Mouse (Mus musculus) neural tube, embryonic 11.5 days (tissue): ENCODE measurements around the gene Mpp6. TPM values are rescaled to one million over a fixed set of nuclear protein-coding genes. Genes with fewer than 3 reads are reported as not detected.

ENCODE experiments used
- ATAC-seq: fragments of 200-750 bp; cut with Nextera tagmentation; 2 replicates; pipeline ENCODE4 v1.8.0; 2017; ENCODE audit warnings: moderate number of reproducible peaks, mild to moderate bottlenecking, moderate TSS enrichment, moderate library complexity; ENCODE audit not compliant: insufficient read depth, low FRiP score, low TSS enrichment
- DNase-seq: peaks from one replicate; pipeline ENCODE4 v3.0.0-alpha.2; 2015; ENCODE audit warnings: low spot score
- H3K27ac ChIP-seq: fragments of 300-500 bp; sonication (generic); 2 replicates; pipeline ENCODE4 v1.5.1; 2014; ENCODE audit warnings: low read depth, mild to moderate bottlenecking, low read length
- H3K27me3 ChIP-seq: fragments of 300-500 bp; sonication (generic); 2 replicates; pipeline ENCODE4 v1.6.1; 2014; ENCODE audit warnings: mild to moderate bottlenecking, low read length, mixed read lengths; ENCODE audit not compliant: control insufficient read depth, insufficient read depth
- H3K36me3 ChIP-seq: fragments of 300-500 bp; sonication (generic); 2 replicates; pipeline ENCODE4 v1.6.1; 2014; ENCODE audit warnings: mild to moderate bottlenecking, low read length, moderate library complexity, mixed read lengths; ENCODE audit not compliant: control insufficient read depth, insufficient read depth
- H3K4me1 ChIP-seq: fragments of 300-500 bp; sonication (generic); 2 replicates; pipeline ENCODE4 v1.6.1; 2014; ENCODE audit warnings: low read length, mixed read lengths; ENCODE audit not compliant: control insufficient read depth, insufficient read depth
- H3K4me2 ChIP-seq: fragments of 300-500 bp; sonication (generic); 2 replicates; pipeline ENCODE4 v1.6.1; 2014; ENCODE audit warnings: low read depth, mild to moderate bottlenecking, moderate library complexity
- H3K4me3 ChIP-seq: fragments of 300-500 bp; sonication (generic); 2 replicates; pipeline ENCODE4 v1.5.1; 2014; ENCODE audit warnings: low read depth, low read length
- H3K9ac ChIP-seq: fragments of 300-500 bp; sonication (generic); 2 replicates; pipeline ENCODE4 v1.6.1; 2014; ENCODE audit warnings: mild to moderate bottlenecking, low read length
- H3K9me3 ChIP-seq: fragments of 300-500 bp; sonication (generic); 2 replicates; pipeline ENCODE4 v1.6.1; 2016; ENCODE audit warnings: low read length; ENCODE audit not compliant: control insufficient read depth
- WGBS: fragments of 180-500 bp; shearing (Covaris S2); extraction: QIAGEN DNeasy Blood & Tissue Kit; methylation state at CpG from one replicate; pipeline ENCODE4 v1.1.7; 2014; 5-methylcytosine and 5-hydroxymethylcytosine counted together
- polyA plus RNA-seq: library from polyadenylated mRNA; unstranded; fragments of >200 nt; fragmentation: Nextera tagmentation; extraction: Ambion mirVana; gene quantifications from 2 replicates; pipeline ENCODE4 v1.2.1, GENCODE M21; 2014

Mpp6 gene
- polyA plus RNA-seq, 1 experiment from 2014 or later = 73.6 TPM

- Histone ChIP-seq H3K36me3 (no peaks in the 10 kb centered on the region), H3K27me3 (no peaks in the 10 kb centered on the region), H3K9me3 (no peaks in the 10 kb centered on the region), H3K9ac (no peak overlapping the region), H3K4me2 (no peak overlapping the region), H3K4me1 (no peaks in the 10 kb centered on the region), H3K4me3 (no peak overlapping the region), H3K27ac (no peak overlapping the region)
- DNase-seq = no peak
- ATAC-seq = no peak
- 88% methylated on average over 2 of the region's 2 CpGs for WGBS
Measured at GRCm38 (mm10) chr6:50124197-50124596, 14.2 kb downstream of the Mpp6 start.

- WGBS = 86% methylated on average over 2 of the region's 2 CpGs
- H3K27me3 ChIP-seq = no peaks in the 10 kb centered on the region
- no peaks in the 10 kb centered on the region for H3K9me3 ChIP-seq
- no peaks in the 10 kb centered on the region for H3K36me3 ChIP-seq
- H3K27ac ChIP-seq = no peak overlapping the region
- no peak for DNase-seq
- ATAC-seq = no peak
- H3K4me1 ChIP-seq = no peaks in the 10 kb centered on the region
- no peak overlapping the region for H3K9ac ChIP-seq
- no peak overlapping the region for H3K4me3 ChIP-seq
- no peak overlapping the region for H3K4me2 ChIP-seq
Measured at GRCm38 (mm10) chr6:50126331-50126730, 16.3 kb downstream of the Mpp6 start.

- H3K4me1 ChIP-seq = no peaks in the 10 kb centered on the region
- H3K9me3 ChIP-seq = no peaks in the 10 kb centered on the region
- H3K36me3 ChIP-seq = no peaks in the 10 kb centered on the region
- H3K9ac ChIP-seq = no peak overlapping the region
- no peaks in the 10 kb centered on the region for H3K27me3 ChIP-seq
- ATAC-seq (no peak), DNase-seq (no peak)
- H3K4me2 ChIP-seq = no peak overlapping the region
- no peak overlapping the region for H3K27ac ChIP-seq
- 95% methylated on average over 6 of the region's 6 CpGs for whole genome bisulfite sequencing
- no peak overlapping the region for H3K4me3 ChIP-seq
Measured at GRCm38 (mm10) chr6:50127536-50127935, 17.5 kb downstream of the Mpp6 start.

- Histone ChIP-seq H3K4me2 (no peak overlapping the region), H3K4me3 (no peak overlapping the region), H3K36me3 (no peaks in the 10 kb centered on the region), H3K9me3 (no peaks in the 10 kb centered on the region), H3K27ac (no peak overlapping the region), H3K27me3 (no peaks in the 10 kb centered on the region), H3K4me1 (no peaks in the 10 kb centered on the region), H3K9ac (no peak overlapping the region)
- DNase-seq (no peak), ATAC-seq (no peak)
- whole genome bisulfite sequencing = 80% methylated on average over 3 of the region's 3 CpGs
Measured at GRCm38 (mm10) chr6:50137651-50138050, 27.6 kb downstream of the Mpp6 start.

DNA sequence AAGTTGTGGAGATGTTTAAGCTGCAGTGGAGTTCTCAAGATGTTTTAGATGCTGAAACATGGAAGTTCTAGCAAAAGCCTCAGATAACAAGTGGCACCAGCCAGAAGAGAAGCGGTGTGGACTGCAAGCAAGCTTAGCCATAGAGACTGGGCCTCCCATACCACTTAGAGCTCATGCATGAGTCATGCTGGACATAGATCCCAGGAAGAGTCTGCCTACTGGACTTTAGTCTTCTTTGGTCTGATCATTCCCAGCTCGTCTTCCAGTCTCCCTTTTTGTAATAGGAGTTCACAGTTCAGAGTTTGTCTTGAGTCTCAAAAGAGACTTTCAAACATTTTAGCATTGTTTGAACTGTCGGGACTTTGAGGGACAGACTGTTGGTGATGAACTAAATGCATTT lies 29.5 kb downstream of the Mpp6 start:
- WGBS = 90% methylated on average over 3 of the region's 3 CpGs
- Histone ChIP-seq H3K9me3 (no peaks in the 10 kb centered on the region), H3K9ac (no peak overlapping the region), H3K27me3 (no peaks in the 10 kb centered on the region), H3K4me2 (no peak overlapping the region), H3K4me3 (no peak overlapping the region), H3K27ac (no peak overlapping the region), H3K36me3 (no peaks in the 10 kb centered on the region), H3K4me1 (no peaks in the 10 kb centered on the region)
- ATAC-seq = no peak
- no peak for DNase-seq

DNA sequence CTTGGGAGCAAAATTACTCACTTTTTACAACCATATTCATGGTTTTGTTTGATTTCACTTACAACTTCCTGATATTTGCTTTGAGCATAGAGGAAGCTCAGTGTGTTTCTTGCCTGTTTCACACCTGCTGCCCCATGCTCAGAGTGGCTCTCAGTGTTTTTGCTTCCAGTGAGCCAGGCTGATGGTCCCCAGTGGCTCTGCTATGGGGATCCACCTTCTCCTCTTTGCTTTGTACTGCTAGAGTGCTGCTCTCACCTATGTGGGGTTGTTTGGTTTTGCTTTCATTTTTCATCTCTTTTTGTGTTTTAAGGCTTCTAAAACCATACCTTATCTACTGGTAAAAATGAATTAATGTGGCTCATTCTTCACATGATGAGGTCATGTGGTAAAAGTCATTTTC lies 36.1 kb downstream of the Mpp6 start:
- no peak overlapping the region for H3K9ac ChIP-seq
- no peak overlapping the region for H3K4me2 ChIP-seq
- H3K27me3 ChIP-seq = no peaks in the 10 kb centered on the region
- no peak overlapping the region for H3K27ac ChIP-seq
- DNase-seq = no peak
- H3K4me3 ChIP-seq = no peak overlapping the region
- no peaks in the 10 kb centered on the region for H3K9me3 ChIP-seq
- ATAC-seq = no peak
- no peaks in the 10 kb centered on the region for H3K4me1 ChIP-seq
- H3K36me3 ChIP-seq = no peaks in the 10 kb centered on the region

- Histone ChIP-seq H3K27me3 (no peaks in the 10 kb centered on the region), H3K4me1 (no peaks in the 10 kb centered on the region), H3K4me3 (no peak overlapping the region), H3K4me2 (no peak overlapping the region), H3K36me3 (no peaks in the 10 kb centered on the region), H3K9me3 (no peaks in the 10 kb centered on the region), H3K9ac (no peak overlapping the region), H3K27ac (no peak overlapping the region)
- 87% methylated on average over 4 of the region's 4 CpGs for WGBS
- no peak for ATAC-seq
- DNase-seq = no peak
Measured at GRCm38 (mm10) chr6:50149378-50149777, 39.3 kb downstream of the Mpp6 start.

DNA sequence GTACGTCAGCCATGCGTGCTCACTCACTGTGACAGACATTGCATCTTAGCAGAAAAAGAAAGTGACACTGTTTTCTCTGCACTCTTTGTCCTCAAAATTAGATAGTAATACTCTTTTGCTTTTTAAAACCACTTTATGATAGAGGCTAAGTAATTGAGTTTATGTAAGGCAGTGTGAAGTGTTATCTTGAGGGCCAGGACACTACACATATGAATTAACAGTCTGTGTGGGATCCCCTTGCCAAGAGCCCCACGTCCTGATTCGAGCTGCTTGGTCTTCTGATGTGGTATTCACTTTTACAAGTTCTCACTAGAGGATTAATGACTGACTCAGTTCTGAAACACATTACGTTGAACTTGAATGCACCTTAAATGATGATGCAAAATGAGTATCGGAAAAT lies 49.8 kb downstream of the Mpp6 start:
- H3K27me3 ChIP-seq = no peaks in the 10 kb centered on the region

GRCm38 (mm10) chr6:50163013-50163412 lies 53.0 kb downstream of the Mpp6 start:
- Histone ChIP-seq H3K27me3 (no peaks in the 10 kb centered on the region), H3K9me3 (no peaks in the 10 kb centered on the region), H3K36me3 (no peaks in the 10 kb centered on the region), H3K4me2 (no peak overlapping the region), H3K27ac (no peak overlapping the region), H3K4me3 (no peak overlapping the region), H3K9ac (no peak overlapping the region), H3K4me1 (no peaks in the 10 kb centered on the region)
- WGBS = 89% methylated on average over 3 of the region's 3 CpGs
- ATAC-seq (no peak), DNase-seq (no peak)

More for the DNA sequence above, 49.8 kb downstream of the Mpp6 start:
- no peak overlapping the region for H3K4me3 ChIP-seq
- H3K4me2 ChIP-seq = no peak overlapping the region
- no peaks in the 10 kb centered on the region for H3K4me1 ChIP-seq
- no peaks in the 10 kb centered on the region for H3K9me3 ChIP-seq
- 86% methylated on average over 6 of the region's 6 CpGs for WGBS
- no peak overlapping the region for H3K27ac ChIP-seq
- DNase-seq = no peak
- ATAC-seq = no peak
- no peaks in the 10 kb centered on the region for H3K36me3 ChIP-seq
- no peak overlapping the region for H3K9ac ChIP-seq
